Mouse (Mus musculus): ENCODE data around the gene Mgll.

Mgll gene

GRCm38 (mm10) chr6:88803051-88803450 is 78.8 kb downstream of the Mgll start:
- no peak for DNase-seq (ENCODE audit: low spot score)

GRCm38 (mm10) chr6:88803957-88804695 is 79.9 kb downstream of the Mgll start:
- no peak for DNase-seq (ENCODE audit: low spot score)

DNA sequence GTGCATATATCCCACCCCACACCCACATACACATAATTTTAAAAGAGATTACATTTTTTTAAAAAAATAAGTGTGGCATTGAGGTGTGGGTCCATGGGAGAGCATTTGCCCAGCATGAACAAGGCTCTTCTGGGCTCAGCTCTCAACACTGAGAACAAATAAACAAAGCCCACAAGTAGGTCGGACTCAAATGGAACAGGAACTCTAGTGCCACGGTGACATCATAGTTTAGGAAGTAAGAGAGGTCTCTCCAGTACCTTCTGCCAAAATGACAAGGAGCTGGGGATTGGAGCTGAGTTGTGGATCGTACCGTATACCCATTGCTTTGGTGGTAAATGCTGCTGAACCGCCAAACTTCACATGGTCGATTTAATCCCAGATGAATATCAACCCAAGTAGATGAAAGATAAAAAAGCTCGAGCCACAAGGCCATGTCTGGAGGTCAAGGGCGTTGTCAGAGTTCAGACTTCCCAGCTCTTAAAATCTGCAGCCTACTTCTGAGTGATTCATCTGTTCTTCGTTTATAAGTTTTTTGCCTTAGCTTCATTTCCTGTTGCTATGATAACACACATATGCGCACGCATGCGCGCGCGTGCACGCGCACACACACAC is 80.9 kb downstream of the Mgll start:
- DNase-seq (ENCODE audit: low spot score): no peak

DNA sequence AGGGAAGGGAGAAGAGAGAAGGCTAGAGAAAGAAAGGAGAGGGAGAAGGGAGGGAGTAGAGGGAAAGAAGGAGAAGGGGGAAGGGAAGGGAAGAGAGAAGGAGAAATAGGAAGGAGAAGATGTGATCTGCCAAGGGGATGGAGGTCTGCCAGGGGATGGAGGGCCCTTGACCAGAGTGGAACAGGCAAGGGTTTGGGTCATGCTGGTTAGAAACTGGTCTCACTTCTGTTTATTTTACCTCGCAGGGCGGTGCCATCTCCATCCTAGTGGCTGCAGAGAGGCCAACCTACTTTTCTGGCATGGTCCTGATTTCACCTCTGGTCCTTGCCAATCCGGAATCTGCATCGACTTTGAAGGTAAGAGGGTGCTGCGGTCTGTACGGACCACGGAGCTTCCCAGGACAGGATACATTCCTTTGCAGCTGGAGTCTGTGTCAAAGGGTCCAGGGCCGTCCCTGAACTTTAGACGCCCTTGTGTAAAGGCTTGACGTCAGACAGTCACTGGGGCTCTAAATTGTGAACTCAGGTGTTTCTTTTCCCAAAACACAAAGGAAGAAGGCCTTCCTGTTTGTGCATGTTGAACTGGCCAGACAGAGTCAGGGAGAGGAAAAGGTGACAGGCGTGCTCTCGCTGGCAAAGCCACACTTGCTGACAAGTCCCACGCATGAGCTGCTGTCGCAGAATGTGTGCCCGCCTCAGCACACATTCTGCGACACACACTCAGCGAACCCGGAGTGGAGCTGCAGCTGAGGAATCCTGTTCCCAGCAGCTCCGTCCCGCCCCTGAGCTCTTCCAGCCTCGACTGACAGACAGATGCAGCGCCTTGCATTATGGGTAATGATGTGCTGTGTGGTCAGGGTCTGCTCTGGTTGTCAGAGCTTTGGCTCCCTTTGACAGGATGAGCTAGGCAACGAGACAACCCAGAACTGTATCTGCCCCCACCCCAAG is 85.2 kb downstream of the Mgll start:
- DNase-seq (ENCODE audit: low spot score): no peak

- DNase-seq (ENCODE audit: low spot score): no peak
Measured at GRCm38 (mm10) chr6:88810291-88810690, 86.1 kb downstream of the Mgll start.

- no peak for DNase-seq (ENCODE audit: low spot score)
Measured at GRCm38 (mm10) chr6:88811396-88811795, 87.2 kb downstream of the Mgll start.

- DNase-seq (ENCODE audit: low spot score): no peak
Measured at GRCm38 (mm10) chr6:88811880-88812400, 87.7 kb downstream of the Mgll start.

- peak; percentile 74 for DNase-seq (ENCODE audit: low spot score)
Measured at GRCm38 (mm10) chr6:88812886-88813285, 88.7 kb downstream of the Mgll start.

DNA sequence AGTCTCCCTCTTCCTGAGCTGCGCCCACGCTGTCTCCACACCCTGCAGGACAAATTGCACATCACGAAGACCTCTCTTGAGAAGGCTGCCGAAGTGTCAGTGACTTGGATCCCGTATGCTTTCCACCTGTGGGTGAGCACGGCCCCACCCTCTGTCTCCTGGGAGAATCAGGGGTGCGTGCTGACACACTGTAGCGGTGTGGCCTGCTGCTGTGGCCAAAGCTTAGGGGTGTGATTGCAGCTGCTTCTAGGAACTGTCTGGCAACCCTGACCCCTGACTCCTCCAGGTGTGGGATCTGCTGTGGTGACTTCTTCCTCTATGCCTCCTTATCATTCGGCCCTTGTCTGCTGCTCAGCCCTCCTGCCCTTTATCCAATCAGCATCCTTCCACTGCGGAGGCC is 89.6 kb downstream of the Mgll start:
- DNase-seq (ENCODE audit: low spot score): no peak

GRCm38 (mm10) chr6:88815036-88815435 is 90.8 kb downstream of the Mgll start:
- DNase-seq (ENCODE audit: low spot score): no peak

DNA sequence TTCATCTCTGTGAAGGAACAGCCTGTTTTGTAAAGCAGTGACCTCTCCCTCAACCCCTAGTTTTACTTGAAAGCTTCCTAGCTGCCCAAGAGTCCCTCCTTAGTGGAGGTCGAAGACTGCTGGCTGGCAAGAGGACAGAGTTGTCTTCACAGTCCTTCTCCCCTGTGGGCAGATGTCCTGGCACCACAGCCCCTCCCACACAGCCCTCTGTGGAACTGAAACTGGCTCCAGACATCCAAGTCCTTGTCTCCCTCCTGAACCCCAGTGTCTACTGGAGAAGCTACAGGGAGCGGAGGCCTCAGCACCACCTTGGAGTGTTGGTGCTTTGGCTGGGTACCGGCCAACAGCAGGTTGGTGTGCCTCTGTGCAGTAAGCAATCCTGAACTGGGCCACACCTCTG is 91.3 kb downstream of the Mgll start:
- DNase-seq (ENCODE audit: low spot score): no peak

GRCm38 (mm10) chr6:88816913-88817312 is 92.7 kb downstream of the Mgll start:
- DNase-seq (ENCODE audit: low spot score): no peak

GRCm38 (mm10) chr6:88820853-88821252 is 96.6 kb downstream of the Mgll start:
- DNase-seq (ENCODE audit: low spot score): no peak

GRCm38 (mm10) chr6:88821294-88821693 is 97.1 kb downstream of the Mgll start:
- DNase-seq (ENCODE audit: low spot score): no peak

DNA sequence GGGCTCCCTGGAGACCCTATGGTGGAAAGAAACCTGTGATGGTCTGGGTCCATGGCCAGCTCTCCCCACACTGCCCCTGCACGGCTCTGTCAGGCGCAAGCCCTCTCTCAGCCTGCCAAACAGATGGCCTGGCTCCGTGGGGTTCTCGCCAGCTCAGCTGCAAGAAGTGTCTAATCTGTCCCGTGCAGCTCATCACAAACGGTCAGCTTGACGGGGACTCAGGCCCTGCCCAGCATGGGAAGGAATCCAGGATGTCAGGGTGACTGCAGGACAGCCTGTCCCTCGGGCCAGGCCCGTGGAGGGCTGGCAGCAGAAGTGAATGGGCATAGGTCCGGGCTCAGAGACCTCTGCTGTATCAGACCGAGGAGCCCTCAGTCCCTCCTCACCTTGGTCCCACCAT is 97.7 kb downstream of the Mgll start:
- DNase-seq (ENCODE audit: low spot score): peak; percentile 56

DNA sequence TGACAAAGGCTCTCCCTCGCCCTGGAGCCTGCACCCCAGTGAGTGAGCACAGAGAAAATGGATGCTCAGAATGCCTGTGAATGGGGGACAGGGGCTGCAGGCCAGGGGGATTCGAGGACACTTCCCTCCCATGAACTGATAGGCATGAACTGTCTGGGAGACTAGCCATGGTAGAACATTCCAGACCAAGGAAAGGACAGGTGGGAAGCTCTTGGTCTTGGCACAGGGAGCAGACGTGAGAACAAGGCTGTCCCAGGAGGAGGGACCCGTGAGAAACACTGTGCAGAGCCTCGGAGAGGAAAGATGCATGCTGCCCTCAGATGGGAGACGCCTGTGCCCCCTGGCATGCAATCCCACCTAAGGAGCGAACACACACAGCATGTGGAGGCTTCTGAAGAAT is 100.0 kb downstream of the Mgll start:
- no peak for DNase-seq (ENCODE audit: low spot score)

GRCm38 (mm10) chr6:88826088-88826487 is 101.9 kb downstream of the Mgll start:
- DNase-seq (ENCODE audit: low spot score): no peak

DNA sequence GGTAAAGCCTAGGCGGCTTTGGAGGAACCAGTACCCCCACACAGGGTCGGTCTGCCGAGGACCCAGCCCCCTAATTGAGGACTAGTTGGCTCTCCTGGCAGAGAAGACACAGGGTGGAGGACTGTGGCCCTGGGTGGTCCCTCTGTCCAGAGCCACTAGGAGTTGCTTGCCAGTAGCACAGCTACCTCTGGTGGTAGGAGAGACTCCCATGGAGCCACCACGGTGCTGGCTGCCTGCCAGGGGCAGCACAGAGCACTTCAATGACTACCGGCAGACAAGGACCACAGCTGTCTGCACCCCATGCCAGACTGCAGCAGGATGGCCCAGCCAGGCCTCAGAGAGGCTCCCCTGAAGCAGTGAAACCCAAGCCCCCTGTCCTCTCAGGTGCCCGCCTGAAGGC is 102.3 kb downstream of the Mgll start:
- no peak for DNase-seq (ENCODE audit: low spot score)

GRCm38 (mm10) chr6:88826965-88827364 is 102.8 kb downstream of the Mgll start:
- DNase-seq (ENCODE audit: low spot score): no peak

DNA sequence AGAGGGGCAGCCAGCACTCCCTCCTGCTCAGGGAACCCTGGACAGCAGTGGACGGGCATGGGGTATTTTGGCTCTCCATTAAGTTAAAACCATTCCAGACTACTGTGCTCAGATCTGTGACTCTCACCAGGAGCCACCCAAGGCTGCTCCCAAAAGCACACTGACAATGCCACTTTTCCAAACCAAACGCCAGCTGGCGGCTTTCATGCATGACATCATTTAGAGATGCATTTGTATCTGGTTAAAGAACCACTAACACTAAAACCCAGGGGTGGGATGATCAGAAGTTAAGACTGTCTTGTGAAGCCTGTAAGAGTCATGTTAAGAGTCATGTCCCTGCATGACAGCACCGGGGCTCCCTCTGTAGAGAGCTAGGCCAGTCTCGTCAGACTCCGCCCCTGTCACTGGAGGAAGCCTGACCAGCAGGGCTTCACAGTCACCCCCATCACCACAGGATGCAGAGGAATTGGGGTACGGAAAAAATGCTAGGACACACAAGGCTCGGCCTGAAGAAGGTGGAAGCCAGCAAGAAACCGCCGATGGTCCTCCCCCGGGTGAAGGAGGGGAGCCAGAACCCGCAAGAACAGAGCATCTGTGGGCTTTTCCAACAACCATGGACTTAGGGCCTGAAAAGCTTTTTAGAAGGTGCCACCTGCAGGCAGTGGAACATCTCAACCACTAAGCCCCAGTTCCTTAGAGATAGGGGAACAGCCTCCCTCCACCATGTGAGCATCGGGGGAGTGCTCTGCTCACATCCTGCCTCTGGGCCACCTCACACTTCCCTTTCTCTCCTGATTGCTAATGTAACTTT is 103.4 kb downstream of the Mgll start:
- no peak for DNase-seq (ENCODE audit: low spot score)

DNA sequence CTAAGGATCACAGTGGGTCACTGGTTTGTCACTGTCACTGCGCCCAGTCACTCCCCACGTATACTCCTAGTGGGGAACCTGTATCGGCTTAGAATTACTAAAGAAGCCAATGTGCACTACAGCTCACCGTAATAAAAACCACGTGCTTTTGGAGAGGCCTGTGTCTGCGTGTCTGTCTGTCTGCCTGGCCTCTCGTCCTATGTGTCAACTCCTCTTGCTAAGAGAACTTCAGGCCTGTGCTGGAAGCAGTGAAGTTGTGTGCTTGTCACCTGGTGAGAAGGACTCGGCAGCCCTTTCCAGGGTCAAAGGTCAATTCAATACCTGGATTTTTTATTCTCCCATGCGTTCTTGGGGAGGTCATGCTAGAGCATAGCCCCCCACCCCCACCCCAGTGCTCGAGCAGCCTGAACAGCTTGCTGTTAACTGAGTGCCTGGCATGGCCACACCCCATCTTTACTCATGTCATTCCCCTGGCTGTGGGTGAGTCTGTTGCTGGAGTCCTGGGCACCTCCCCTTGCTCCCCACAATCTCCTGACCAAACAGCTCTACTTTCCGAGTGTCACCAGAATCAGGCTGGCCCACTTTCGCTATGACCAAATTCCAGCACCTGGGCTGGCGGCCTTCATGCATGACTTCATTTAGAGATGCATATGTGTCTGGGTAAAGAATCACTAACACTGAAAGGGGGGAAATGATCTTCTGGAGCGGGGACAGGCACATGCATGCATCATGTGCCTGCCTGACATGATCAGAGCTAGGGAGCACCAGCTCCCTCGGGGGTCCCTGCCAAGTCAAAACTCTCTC is 104.2 kb downstream of the Mgll start:
- no peak for DNase-seq (ENCODE audit: low spot score)

All from adipocyte (in vitro differentiated cells).